Mouse (Mus musculus) heart, postnatal 0 days (tissue): ENCODE data around the gene Rbm20.

Source experiments
- CTCF ChIP-seq: IDR thresholded peaks from 2 replicates; pipeline ENCODE4 v1.5.1; 2016; ENCODE audit warnings: antibody characterized with exemption, control low read depth, low read depth
- EP300 ChIP-seq: IDR thresholded peaks from 2 replicates; pipeline ENCODE4 v1.6.1; 2016; ENCODE audit warnings: antibody characterized with exemption, low read depth

- TF ChIP-seq CTCF (no peak), EP300 (no peak)
Observed at GRCm38 (mm10) chr19:53892061-53892460, 215.0 kb downstream of the Rbm20 start, which contains the start of gene Pdcd4.
